Mouse (Mus musculus): Measurements from ENCODE around the gene Ascc2. TPM values are rescaled to one million over a fixed set of nuclear protein-coding genes. Genes with fewer than 3 reads are reported as not detected.

Ascc2 gene
- polyA plus RNA-seq, 1 experiment = 33.4 TPM

DNA sequence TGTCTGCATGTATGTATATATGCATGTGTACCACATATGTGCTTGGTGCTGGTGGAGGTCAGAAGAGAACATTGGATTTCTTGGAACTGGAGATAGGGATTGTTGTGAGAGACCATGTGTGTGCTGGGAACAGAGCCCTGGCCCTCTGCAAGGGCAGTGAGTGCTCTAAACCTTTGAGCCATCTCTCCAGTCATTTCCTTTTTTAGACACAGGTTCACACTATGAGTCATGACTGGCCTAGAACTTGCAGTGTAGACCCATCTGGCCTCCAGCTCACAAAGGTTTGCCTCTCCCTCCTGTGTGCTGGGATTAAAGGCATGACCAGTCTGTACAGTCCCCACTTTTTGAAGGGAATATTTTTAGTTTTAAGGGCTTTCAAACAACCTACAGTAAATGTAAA, 75.3 kb downstream of the Ascc2 start:
- no peak overlapping the region for H3K9ac ChIP-seq (ENCODE audit: low read depth, poor library complexity, severe bottlenecking)
- no peak overlapping the region for H3K4me3 ChIP-seq (ENCODE audit: low read depth, low read length)
- TF ChIP-seq EP300 (IDR thresholded peaks at IDR 0.05; ENCODE audit: insufficient read depth, low read depth, low read length) (no peak), CTCF (IDR thresholded peaks at IDR 0.05; ENCODE audit: low read depth, low read length) (no peak), POLR2A (IDR thresholded peaks at IDR 0.05; ENCODE audit: insufficient read depth, low read length) (no peak)
- H3K36me3 ChIP-seq (ENCODE audit: control insufficient read depth, insufficient read depth, low read length, poor library complexity, severe bottlenecking) = no peaks in the 10 kb centered on the region
- H3K9me3 ChIP-seq (replicated peaks; ENCODE audit: control insufficient read depth, insufficient read depth, low read length, poor library complexity, severe bottlenecking) = no peaks in the 10 kb centered on the region
- no peak overlapping the region for H3K27ac ChIP-seq (ENCODE audit: insufficient read depth, low read length)
- H3K27me3 ChIP-seq (ENCODE audit: control insufficient read depth, insufficient read depth, low read length, poor library complexity, severe bottlenecking) = no peaks in the 10 kb centered on the region
- H3K4me1 ChIP-seq (ENCODE audit: control insufficient read depth, insufficient read depth, low read length) = no peaks in the 10 kb centered on the region

DNA sequence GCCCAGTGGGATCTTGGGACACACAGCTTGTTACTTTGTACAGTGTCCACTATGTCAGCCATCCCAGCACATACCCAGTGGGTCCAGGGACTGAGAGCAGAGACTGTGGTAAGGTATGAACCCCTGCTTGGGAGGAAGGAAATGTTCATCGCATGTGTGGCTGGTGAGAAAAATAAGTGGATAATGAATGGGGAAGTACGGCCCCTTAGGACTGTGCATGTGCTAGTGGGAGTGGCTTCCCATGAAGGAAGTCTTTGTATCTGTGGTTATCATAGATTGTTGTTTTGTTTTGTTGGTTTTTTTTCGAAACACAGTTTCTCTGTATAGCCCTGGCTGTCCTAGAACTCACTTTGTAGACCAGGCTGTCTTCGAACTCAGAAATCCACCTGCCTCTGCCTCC, 77.2 kb downstream of the Ascc2 start:
- no peaks in the 10 kb centered on the region for H3K36me3 ChIP-seq (ENCODE audit: control insufficient read depth, insufficient read depth, low read length, poor library complexity, severe bottlenecking)

DNA sequence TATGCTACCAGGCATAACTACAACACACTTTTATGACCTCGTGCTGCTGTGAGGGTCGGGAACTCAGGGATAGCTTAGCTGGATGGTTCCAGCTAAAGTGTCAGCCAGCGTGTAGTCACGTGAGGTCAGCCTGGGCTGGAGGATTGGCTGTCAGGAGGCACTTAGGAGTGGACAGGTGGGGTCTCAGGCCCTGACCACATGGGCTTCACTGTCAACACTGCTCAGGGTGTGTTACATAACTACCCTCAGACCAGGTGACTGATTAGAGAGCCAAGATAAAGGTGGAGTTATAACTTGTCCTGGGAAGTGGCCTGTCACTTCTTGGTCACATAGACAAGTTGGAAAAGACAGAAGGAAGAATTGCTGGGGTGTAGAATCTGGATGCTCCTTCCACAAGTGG, 78.0 kb downstream of the Ascc2 start:
- H3K27ac ChIP-seq (ENCODE audit: insufficient read depth, low read length) = no peak overlapping the region
- no peak overlapping the region for H3K9ac ChIP-seq (ENCODE audit: low read depth, poor library complexity, severe bottlenecking)
- no peaks in the 10 kb centered on the region for H3K4me1 ChIP-seq (ENCODE audit: control insufficient read depth, insufficient read depth, low read length)
- no peaks in the 10 kb centered on the region for H3K36me3 ChIP-seq (ENCODE audit: control insufficient read depth, insufficient read depth, low read length, poor library complexity, severe bottlenecking)
- no peak overlapping the region for H3K4me3 ChIP-seq (ENCODE audit: low read depth, low read length)
- no peak for TF ChIP-seq CTCF (IDR thresholded peaks at IDR 0.05; ENCODE audit: low read depth, low read length)
- TF ChIP-seq EP300 (IDR thresholded peaks at IDR 0.05; ENCODE audit: insufficient read depth, low read depth, low read length) = no peak
- no peak for TF ChIP-seq POLR2A (IDR thresholded peaks at IDR 0.05; ENCODE audit: insufficient read depth, low read length)
- no peaks in the 10 kb centered on the region for H3K27me3 ChIP-seq (ENCODE audit: control insufficient read depth, insufficient read depth, low read length, poor library complexity, severe bottlenecking)
- H3K9me3 ChIP-seq (replicated peaks; ENCODE audit: control insufficient read depth, insufficient read depth, low read length, poor library complexity, severe bottlenecking) = no peaks in the 10 kb centered on the region

More for the DNA sequence above, 77.2 kb downstream of the Ascc2 start:
- no peak overlapping the region for H3K27ac ChIP-seq (ENCODE audit: insufficient read depth, low read length)
- H3K27me3 ChIP-seq (ENCODE audit: control insufficient read depth, insufficient read depth, low read length, poor library complexity, severe bottlenecking) = no peaks in the 10 kb centered on the region
- H3K9me3 ChIP-seq (replicated peaks; ENCODE audit: control insufficient read depth, insufficient read depth, low read length, poor library complexity, severe bottlenecking) = no peaks in the 10 kb centered on the region
- no peak overlapping the region for H3K9ac ChIP-seq (ENCODE audit: low read depth, poor library complexity, severe bottlenecking)
- TF ChIP-seq POLR2A (IDR thresholded peaks at IDR 0.05; ENCODE audit: insufficient read depth, low read length) (no peak), CTCF (IDR thresholded peaks at IDR 0.05; ENCODE audit: low read depth, low read length) (no peak), EP300 (IDR thresholded peaks at IDR 0.05; ENCODE audit: insufficient read depth, low read depth, low read length) (no peak)
- no peaks in the 10 kb centered on the region for H3K4me1 ChIP-seq (ENCODE audit: control insufficient read depth, insufficient read depth, low read length)
- H3K4me3 ChIP-seq (ENCODE audit: low read depth, low read length) = no peak overlapping the region

DNA sequence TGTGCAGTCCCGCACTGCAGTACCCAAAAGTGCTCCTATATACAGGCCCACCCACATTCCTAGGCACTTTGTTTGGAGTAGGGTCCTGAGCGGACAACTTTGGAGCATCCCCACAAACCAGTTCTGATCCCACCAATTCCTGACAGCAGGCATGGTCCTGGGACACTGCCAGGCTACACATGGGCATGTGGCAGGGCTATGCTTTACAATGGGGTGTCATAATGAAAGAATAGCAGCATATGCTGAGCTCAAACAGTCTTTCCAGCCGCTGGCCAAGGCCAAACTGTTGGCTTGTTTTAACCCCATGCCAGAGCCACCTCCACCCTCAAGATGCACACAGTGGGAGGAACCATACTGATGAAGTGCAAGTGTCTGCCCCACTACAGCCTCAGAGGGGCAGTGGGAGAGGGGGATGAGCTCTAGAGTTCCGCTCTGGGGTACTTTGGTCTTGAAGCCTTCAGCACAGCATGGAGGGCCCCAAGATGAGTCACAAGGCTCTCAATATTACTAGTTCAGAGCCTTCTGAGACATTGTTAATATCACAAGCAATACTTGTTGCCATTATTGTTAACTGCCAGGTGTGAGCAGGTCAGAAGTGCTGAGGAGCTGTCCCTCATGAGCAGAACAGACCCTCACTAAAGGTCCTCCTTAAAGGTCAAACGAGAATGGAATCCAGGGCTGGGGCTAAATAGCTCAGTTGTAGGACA, 79.1 kb downstream of the Ascc2 start:
- H3K36me3 ChIP-seq (ENCODE audit: control insufficient read depth, insufficient read depth, low read length, poor library complexity, severe bottlenecking) = no peaks in the 10 kb centered on the region
- H3K27ac ChIP-seq (ENCODE audit: insufficient read depth, low read length) = no peak overlapping the region
- no peaks in the 10 kb centered on the region for H3K9me3 ChIP-seq (replicated peaks; ENCODE audit: control insufficient read depth, insufficient read depth, low read length, poor library complexity, severe bottlenecking)
- H3K4me3 ChIP-seq (ENCODE audit: low read depth, low read length) = no peak overlapping the region
- TF ChIP-seq POLR2A (IDR thresholded peaks at IDR 0.05; ENCODE audit: insufficient read depth, low read length) (no peak), EP300 (IDR thresholded peaks at IDR 0.05; ENCODE audit: insufficient read depth, low read depth, low read length) (no peak), CTCF (IDR thresholded peaks at IDR 0.05; ENCODE audit: low read depth, low read length) (no peak)
- H3K9ac ChIP-seq (ENCODE audit: low read depth, poor library complexity, severe bottlenecking) = no peak overlapping the region
- H3K4me1 ChIP-seq (ENCODE audit: control insufficient read depth, insufficient read depth, low read length) = no peaks in the 10 kb centered on the region
- no peaks in the 10 kb centered on the region for H3K27me3 ChIP-seq (ENCODE audit: control insufficient read depth, insufficient read depth, low read length, poor library complexity, severe bottlenecking)

DNA sequence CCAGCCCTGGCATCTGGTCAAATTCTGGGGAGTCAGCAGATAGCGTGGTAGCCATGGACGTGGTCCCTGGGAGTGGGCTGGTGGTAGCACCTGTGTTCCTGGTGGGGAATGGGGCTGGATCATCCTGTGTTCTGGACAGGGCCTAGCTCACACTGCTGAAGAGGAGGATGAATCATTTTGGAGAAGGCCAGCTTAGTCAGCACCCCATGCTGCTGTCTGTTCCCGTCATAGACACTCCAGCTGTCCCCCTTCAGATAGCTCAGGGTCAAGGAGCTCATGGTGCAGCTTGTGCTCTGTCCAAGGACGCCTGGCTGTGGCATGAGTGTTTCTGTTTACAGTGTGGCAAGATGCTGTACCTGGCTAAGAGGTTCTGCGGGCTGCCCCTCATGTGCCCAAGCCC, 81.0 kb downstream of the Ascc2 start:
- Histone ChIP-seq H3K27ac (ENCODE audit: insufficient read depth, low read length) (no peak overlapping the region), H3K4me3 (ENCODE audit: low read depth, low read length) (no peak overlapping the region), H3K9me3 (replicated peaks; ENCODE audit: control insufficient read depth, insufficient read depth, low read length, poor library complexity, severe bottlenecking) (no peaks in the 10 kb centered on the region), H3K9ac (ENCODE audit: low read depth, poor library complexity, severe bottlenecking) (no peak overlapping the region), H3K27me3 (ENCODE audit: control insufficient read depth, insufficient read depth, low read length, poor library complexity, severe bottlenecking) (no peaks in the 10 kb centered on the region), H3K36me3 (ENCODE audit: control insufficient read depth, insufficient read depth, low read length, poor library complexity, severe bottlenecking) (no peaks in the 10 kb centered on the region), H3K4me1 (ENCODE audit: control insufficient read depth, insufficient read depth, low read length) (no peaks in the 10 kb centered on the region)
- TF ChIP-seq CTCF (IDR thresholded peaks at IDR 0.05; ENCODE audit: low read depth, low read length) (no peak), EP300 (IDR thresholded peaks at IDR 0.05; ENCODE audit: insufficient read depth, low read depth, low read length) (no peak), POLR2A (IDR thresholded peaks at IDR 0.05; ENCODE audit: insufficient read depth, low read length) (no peak)

DNA sequence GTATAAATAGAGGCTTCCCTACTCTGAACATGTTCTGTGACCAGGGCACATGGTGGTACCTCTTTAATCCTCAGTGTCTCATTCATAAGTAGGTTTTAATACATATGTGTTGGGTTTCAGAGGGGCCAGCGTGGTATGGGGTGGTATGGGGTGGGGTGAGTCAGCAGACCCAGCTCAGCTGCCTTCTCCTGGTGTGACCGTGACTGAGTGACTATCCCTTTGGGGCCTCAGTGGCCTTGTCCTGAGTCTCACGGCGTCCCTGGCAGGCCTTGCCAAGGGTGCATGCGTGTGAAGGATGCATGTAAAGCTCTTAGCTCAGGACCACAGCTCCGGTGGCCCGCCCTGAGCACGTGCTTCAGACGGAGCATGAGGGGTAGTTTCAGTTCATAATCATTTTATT, 82.4 kb downstream of the Ascc2 start:
- H3K36me3 ChIP-seq (ENCODE audit: control insufficient read depth, insufficient read depth, low read length, poor library complexity, severe bottlenecking) = no peaks in the 10 kb centered on the region
- H3K4me3 ChIP-seq (ENCODE audit: low read depth, low read length) = no peak overlapping the region
- no peak overlapping the region for H3K9ac ChIP-seq (ENCODE audit: low read depth, poor library complexity, severe bottlenecking)
- H3K9me3 ChIP-seq (replicated peaks; ENCODE audit: control insufficient read depth, insufficient read depth, low read length, poor library complexity, severe bottlenecking) = no peaks in the 10 kb centered on the region
- H3K4me1 ChIP-seq (ENCODE audit: control insufficient read depth, insufficient read depth, low read length) = no peaks in the 10 kb centered on the region
- TF ChIP-seq POLR2A (IDR thresholded peaks at IDR 0.05; ENCODE audit: insufficient read depth, low read length) (no peak), EP300 (IDR thresholded peaks at IDR 0.05; ENCODE audit: insufficient read depth, low read depth, low read length) (no peak), CTCF (IDR thresholded peaks at IDR 0.05; ENCODE audit: low read depth, low read length) (no peak)
- H3K27me3 ChIP-seq (ENCODE audit: control insufficient read depth, insufficient read depth, low read length, poor library complexity, severe bottlenecking) = no peaks in the 10 kb centered on the region
- no peak overlapping the region for H3K27ac ChIP-seq (ENCODE audit: insufficient read depth, low read length)

Measured in ES-Bruce4 (cell line).